Mouse (Mus musculus) urinary bladder, adult 18-20 months (tissue): ENCODE measurements around the gene Rxrg.

Source experiments
- DNase-seq, 2 experiments: peaks; one replicate each; pipeline ENCODE4 v3.0.0; 2022; ENCODE audit warnings: low spot score in 2 of 2, mixed read lengths in 2 of 2

Gene Rxrg

GRCm38 (mm10) chr1:167598255-167599081, at the start of gene Rxrg:
TSS of gene Rxrg (plus strand) at chr1:167598384.
- DNase-seq: peak; percentile 1 to 29

DNA sequence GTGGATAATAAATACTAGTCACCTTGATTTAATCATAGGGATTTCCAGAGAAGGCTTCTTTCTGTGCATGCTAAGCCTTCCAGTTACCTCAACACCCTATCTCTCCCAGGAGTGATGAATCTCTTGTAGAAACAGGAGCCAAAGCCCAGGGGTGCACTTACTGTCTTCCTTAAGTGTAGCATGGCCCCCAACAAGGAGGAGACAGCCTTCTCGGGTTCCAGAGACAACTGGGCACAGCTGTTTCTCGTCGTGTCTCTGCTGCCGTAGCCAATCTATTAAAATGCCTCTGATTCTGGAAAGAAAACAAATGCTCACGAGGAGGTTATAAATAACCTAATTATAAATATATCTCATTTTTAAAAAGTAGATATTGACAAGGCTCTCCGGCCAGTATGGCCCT, 48.9 kb upstream of the Rxrg start:
- no peak for DNase-seq

DNA sequence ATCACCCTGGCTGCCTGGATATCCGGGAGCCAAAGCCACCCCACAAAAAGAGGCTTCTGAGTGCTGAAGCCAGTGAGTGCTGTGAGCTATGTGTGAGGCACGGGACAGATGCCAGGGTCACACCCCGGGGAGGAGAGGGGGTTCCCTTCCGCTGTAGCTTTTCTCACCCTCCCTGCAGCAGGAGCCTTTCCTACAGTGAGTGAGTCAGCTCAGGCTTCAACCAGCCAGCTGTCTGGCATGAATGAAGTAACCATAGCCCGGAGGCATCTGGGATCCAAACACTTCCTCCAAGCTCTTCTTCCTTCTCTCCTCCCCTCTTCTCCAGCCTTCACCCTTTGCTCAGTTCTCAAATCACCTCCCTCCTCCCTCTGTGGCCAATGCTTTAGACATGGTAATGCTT, 46.6 kb upstream of the Rxrg start:
- DNase-seq: no peak

DNA sequence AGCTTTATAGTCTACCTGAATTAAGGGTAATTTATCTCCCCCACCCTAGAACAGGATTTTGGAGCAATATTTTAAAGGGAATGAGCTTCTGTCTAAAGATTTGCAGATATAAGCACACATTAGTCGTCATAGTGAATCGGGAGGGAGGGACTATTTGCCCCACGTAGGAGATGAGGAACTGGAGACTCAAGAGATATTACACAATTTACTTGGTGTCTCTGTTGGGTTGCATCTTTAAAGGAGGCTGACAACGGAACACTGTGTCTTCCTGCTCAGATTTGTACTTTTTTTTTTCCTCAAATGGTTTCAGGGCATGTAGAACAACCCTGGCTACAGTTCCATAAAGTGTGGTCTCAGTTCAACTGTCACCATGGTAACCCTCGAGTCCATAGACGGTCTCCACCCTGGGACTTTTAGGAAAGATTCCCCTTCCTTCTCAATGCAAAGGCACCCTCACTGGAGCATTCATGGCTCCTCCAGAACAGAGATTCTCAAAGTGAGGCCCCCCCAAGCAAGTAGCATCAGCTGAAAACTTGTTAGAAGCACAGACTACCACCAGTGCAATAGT, 44.1 kb upstream of the Rxrg start:
- no peak for DNase-seq

GRCm38 (mm10) chr1:167566571-167566970, 31.6 kb upstream of the Rxrg start:
- DNase-seq: no peak

DNA sequence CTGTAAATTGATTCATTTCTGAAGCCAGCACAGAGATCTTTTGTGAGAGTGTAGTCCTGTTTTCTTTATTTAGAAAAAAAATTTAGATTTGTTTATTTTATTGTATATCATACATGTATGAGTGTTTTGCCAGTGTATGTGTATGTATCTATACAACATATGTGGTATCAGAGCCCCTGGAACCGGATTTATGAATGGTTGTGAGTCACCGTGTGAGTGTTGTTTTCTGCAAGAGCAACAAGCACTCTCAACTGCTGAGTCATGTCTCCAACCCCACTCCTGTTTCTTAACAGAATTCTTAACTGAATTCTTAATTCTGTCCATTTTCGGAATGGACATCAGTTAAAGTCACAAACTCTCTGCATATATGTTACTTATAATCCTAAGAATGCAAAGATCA, 19.1 kb upstream of the Rxrg start:
- no peak for DNase-seq

- no peak for DNase-seq
Observed at GRCm38 (mm10) chr1:167583195-167583594, 15.0 kb upstream of the Rxrg start.

DNA sequence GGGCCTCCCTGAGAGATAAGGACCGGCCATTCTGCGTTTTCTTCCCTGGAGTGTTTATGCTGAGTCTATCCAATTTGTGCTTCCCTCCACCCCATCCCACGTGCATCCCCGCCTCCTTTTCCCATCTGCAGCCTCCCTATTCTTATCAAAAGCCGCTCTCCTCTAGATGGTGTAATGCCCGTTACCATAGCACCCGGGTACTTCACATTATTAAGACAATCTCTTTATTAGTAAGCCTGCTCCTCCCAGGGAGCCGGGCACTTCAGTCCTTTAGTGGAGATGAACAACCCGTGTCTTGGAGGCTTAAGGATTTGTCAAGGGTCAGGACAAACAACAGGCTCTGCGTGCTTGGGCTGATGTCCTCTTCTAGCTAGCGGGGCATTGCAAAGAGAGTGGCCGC, 14.3 kb upstream of the Rxrg start:
- no peak for DNase-seq

GRCm38 (mm10) chr1:167588747-167589558, 9.2 kb upstream of the Rxrg start:
- DNase-seq: no peak

DNA sequence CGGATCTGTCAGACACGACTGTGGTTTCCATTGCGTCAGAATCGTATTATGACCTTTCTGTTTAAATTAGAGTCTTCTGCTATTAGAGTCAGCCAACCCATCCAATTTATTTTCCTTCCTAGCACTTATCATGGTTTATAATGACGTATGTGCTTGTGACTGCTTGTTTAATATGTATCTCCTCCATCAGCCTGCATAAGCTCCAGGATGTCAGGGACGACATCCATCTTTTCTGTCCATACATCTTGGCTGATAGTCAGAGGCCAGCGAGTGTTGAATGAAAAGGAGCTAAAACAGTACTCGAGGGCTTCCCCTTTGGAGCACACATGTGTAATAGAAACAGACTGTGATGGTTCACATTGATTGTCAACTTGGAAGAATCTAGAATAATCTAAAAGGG, 6.0 kb upstream of the Rxrg start:
- DNase-seq: no peak

DNA sequence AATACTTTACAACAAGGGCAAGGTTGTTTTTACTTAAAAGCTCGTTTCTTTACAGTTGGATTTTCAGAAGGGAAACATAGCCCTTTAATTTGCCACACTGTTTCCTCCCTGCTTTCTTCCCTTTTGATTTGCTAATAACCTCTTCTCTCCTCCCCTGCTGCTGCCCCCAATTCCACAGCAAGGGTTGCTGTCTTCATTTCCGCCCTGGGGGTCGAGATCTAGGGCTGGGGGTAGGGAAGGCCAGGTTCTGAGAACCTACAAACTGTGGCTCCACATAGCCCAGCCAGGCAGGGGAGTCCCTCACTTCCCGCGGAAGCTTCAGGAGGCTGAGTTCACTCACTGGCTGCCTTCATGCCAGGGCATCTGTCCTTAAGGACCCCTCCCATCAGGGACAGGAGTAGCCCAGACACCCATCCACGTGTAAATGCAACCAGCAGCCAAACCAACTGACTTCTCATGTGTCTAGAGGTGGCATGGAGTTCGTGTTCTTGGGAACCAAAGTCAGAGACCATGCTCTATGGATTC, 1.1 kb downstream of the Rxrg start:
- no peak for DNase-seq

- no peak for DNase-seq
Observed at GRCm38 (mm10) chr1:167608201-167608741, 10.1 kb downstream of the Rxrg start.

DNA sequence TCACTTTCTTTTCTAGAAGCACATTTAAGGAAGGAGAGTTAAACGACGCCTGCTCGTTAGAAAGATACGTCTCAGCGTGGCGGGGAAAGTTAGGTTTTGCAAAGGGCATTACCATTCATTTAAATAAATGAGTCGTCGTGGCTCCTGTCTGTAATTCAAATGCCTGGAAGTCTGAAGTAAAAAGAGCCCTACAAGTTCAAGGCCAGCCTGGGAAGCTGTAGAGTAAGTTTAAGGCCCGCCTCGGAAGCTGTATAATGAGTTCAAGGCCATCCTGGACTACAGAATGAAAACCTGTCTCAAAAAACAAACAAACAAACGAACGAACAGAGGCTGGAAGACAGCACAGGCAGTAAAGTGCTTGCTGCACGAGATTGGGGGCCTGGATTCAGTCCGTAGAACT, 18.9 kb downstream of the Rxrg start:
- no peak for DNase-seq

GRCm38 (mm10) chr1:167617995-167618489, 19.9 kb downstream of the Rxrg start:
- no peak for DNase-seq

GRCm38 (mm10) chr1:167620206-167620795, 22.1 kb downstream of the Rxrg start:
- DNase-seq: no peak

- DNase-seq: no peak
Observed at GRCm38 (mm10) chr1:167625098-167625497, 26.9 kb downstream of the Rxrg start.

DNA sequence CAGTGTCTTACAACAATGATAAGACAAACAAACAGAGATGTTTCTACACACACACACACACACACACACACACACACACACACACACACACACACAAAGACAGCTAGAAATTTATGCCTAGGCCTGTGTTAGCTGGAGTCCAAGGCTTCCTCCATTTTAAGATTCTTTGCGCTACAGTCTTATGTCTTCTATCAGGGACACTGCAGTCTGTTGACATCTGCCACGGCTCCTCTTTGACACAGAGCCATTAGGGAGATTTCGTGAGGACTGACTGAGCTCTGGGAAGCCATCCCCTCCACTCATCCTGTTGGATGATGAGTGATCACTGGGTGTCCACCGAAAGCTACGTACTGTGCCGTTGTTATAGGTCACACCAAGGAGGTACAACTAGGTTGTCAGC, 33.6 kb downstream of the Rxrg start:
- no peak for DNase-seq

- DNase-seq: no peak
Observed at GRCm38 (mm10) chr1:167635702-167636101, 37.5 kb downstream of the Rxrg start.

GRCm38 (mm10) chr1:167636948-167637347, 38.8 kb downstream of the Rxrg start:
- peak; percentile 27 to 42 for DNase-seq

GRCm38 (mm10) chr1:167638053-167638452, 39.9 kb downstream of the Rxrg start:
- peak in 1 of 2 experiments; percentile 7 for DNase-seq

DNA sequence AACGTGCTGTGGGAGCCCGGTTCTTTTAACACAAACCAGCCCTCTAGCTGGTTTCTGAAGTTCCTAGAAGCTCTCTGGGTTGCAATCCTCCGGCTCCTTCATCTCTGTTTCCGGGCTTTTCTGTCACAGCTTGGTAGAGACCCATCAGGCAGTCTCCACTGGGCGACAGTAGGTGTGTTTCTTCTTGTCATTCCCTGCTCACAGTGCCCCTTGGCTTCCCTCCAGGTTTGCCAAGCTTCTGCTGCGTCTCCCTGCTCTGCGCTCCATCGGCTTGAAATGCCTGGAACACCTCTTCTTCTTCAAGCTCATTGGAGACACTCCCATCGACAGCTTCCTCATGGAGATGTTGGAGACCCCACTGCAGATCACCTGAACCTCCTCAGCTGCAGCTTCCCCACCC, 40.7 kb downstream of the Rxrg start:
- no peak for DNase-seq
